Mouse (Mus musculus): ENCODE data around the gene Tfe3. TPM values are rescaled to one million over a fixed set of nuclear protein-coding genes. Genes with fewer than 3 reads are reported as not detected.
"Not testable (repeated sequence)": the region's sequence is repeated elsewhere in the genome, so short reads cannot be mapped to it uniquely, and the experiment has no call there.

Gene Tfe3
- polyA plus RNA-seq, 1 experiment from 2014 or later, result 30.9 TPM

GRCm38 (mm10) chrX:7782603-7783092 is 20.3 kb downstream of the Tfe3 start:
- no peak for ATAC-seq (replicated peaks; ENCODE audit: low FRiP score)
- no peak overlapping the region for H3K9ac ChIP-seq

GRCm38 (mm10) chrX:7789542-7790136 is 27.3 kb downstream of the Tfe3 start, which contains the start of gene Gripap1:
Gripap1 (plus strand) TSS chrX:7789765.
- Histone ChIP-seq H3K4me2 (peak within 1 kb of the TSS; percentile 62), H3K9ac (peak within 1 kb of the TSS; percentile 52), H3K36me3 (0 out of 2 replicates have a peak, but pooled peaks cover 11% of the 10 kb centered on the region), H3K9me3 (replicated peaks) (no peaks in the 10 kb centered on the region), H3K27ac (0 out of 2 replicates have a peak within 1 kb of the TSS, but pooled peaks have one; percentile 56), H3K4me3 (replicated peaks) (peak within 1 kb of the TSS; percentile 61), H3K27me3 (no peaks in the 10 kb centered on the region), H3K4me1 (peaks cover 6% of the 10 kb centered on the region)
- ATAC-seq (replicated peaks; ENCODE audit: low FRiP score), result peak; percentile 91
- 15% methylated on average over 24 of the region's 24 CpGs for WGBS

More at GRCm38 (mm10) chrX:7782603-7783092, 20.3 kb downstream of the Tfe3 start:
- H3K27me3 ChIP-seq, result no peaks in the 10 kb centered on the region
- H3K27ac ChIP-seq, result no peak overlapping the region
- H3K9me3 ChIP-seq (replicated peaks), result no peaks in the 10 kb centered on the region
- H3K36me3 ChIP-seq, result no peaks in the 10 kb centered on the region
- 81% methylated on average over 4 of the region's 4 CpGs for WGBS
- no peak overlapping the region for H3K4me3 ChIP-seq (replicated peaks)
- no peaks in the 10 kb centered on the region for H3K4me1 ChIP-seq
- H3K4me2 ChIP-seq, result no peak overlapping the region

DNA sequence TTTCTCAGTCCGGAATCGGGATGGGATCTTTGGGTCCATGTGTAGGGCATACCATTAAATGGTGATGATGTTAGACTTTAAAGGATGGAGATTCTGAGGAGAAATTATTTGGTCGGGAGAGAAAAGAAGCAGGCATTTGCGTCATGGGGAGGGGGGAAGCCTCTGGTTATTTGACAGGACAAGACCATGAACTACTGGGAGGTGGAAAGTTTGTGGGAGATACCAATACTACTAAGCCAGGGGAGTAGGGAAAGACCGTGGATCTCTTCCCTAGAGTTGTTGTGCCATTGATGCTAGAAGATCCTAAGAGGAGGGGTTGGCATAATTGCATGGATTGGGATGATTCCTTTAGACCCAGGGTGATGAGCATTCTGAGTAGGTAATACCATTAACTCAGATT is 27.9 kb downstream of the Tfe3 start:
- Histone ChIP-seq H3K36me3 (0 out of 2 replicates have a peak, but pooled peaks cover 11% of the 10 kb centered on the region), H3K4me3 (replicated peaks) (peak overlapping the region; percentile 61), H3K27me3 (no peaks in the 10 kb centered on the region), H3K4me2 (peak overlapping the region; percentile 62), H3K9ac (peak overlapping the region; percentile 52), H3K4me1 (peaks cover 6% of the 10 kb centered on the region), H3K27ac (no peak overlapping the region), H3K9me3 (replicated peaks) (no peaks in the 10 kb centered on the region)
- ATAC-seq (replicated peaks; ENCODE audit: low FRiP score), result no peak
- 25% methylated on average over 5 of the region's 5 CpGs for WGBS

DNA sequence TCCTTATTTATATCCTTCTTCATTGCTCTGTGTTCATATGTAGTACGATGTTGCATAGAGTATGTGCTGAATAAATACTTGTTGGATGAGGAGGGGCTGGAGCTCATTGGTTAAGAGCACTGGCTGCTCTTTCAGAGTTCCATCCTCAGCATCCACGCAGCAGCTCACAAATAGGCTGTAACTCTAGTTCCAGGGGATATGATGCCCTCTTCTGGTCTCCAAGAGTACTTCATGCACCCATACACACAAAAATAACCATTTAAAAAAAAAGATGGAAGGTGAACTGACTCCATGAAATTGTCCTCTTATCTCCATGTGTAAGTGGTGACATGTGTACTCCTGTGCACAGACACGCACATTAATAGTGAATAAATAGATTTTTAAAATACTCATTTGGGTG is 31.0 kb downstream of the Tfe3 start:
- Histone ChIP-seq H3K27me3 (no peaks in the 10 kb centered on the region), H3K27ac (no peak overlapping the region), H3K36me3 (0 out of 2 replicates have a peak, but pooled peaks cover 17% of the 10 kb centered on the region), H3K4me3 (replicated peaks) (no peak overlapping the region), H3K9ac (no peak overlapping the region), H3K4me2 (no peak overlapping the region), H3K9me3 (replicated peaks) (no peaks in the 10 kb centered on the region), H3K4me1 (peaks cover 6% of the 10 kb centered on the region)
- ATAC-seq (replicated peaks; ENCODE audit: low FRiP score), result no peak
- 49% methylated on average over 3 of the region's 3 CpGs for WGBS

- Histone ChIP-seq H3K4me2 (no peak overlapping the region), H3K4me1 (peaks cover 6% of the 10 kb centered on the region), H3K27ac (no peak overlapping the region), H3K27me3 (no peaks in the 10 kb centered on the region), H3K9me3 (replicated peaks) (no peaks in the 10 kb centered on the region), H3K36me3 (peaks cover 27% of the 10 kb centered on the region), H3K4me3 (replicated peaks) (no peak overlapping the region), H3K9ac (no peak overlapping the region)
- ATAC-seq (replicated peaks; ENCODE audit: low FRiP score), result no peak; the same call in 1 of the 2 replicates
- 16% methylated on average over 7 of the region's 7 CpGs for WGBS
These were observed 32.7 kb downstream of the Tfe3 start for GRCm38 (mm10) chrX:7795016-7795415.

DNA sequence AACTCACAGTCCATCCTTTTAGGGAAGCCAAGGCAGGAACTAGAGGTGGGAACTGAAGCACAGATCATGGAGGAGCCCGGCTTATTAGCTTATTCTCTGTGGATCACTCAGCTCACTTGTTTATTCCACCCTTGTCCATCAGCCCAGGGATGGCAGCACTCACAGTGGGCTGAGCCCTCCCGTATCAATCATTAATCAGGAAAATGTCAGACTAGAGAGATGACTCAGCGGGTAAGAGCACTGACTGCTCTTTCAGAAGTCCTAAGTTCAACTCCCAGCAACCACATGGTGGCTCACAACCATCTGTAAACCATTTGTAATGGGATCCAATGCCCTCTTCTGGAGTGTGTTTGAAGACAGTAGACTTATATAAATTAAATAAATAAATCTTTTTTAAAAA is 35.0 kb downstream of the Tfe3 start:
- H3K4me3 ChIP-seq (replicated peaks), result no peak overlapping the region
- no peak overlapping the region for H3K4me2 ChIP-seq
- ATAC-seq (replicated peaks; ENCODE audit: low FRiP score), result no peak
- H3K27ac ChIP-seq, result no peak overlapping the region
- H3K4me1 ChIP-seq, result no peaks in the 10 kb centered on the region
- H3K9ac ChIP-seq, result no peak overlapping the region
- 92% methylated on average over 3 of the region's 3 CpGs for WGBS
- no peaks in the 10 kb centered on the region for H3K9me3 ChIP-seq (replicated peaks)
- no peaks in the 10 kb centered on the region for H3K27me3 ChIP-seq
- peaks cover 42% of the 10 kb centered on the region for H3K36me3 ChIP-seq

DNA sequence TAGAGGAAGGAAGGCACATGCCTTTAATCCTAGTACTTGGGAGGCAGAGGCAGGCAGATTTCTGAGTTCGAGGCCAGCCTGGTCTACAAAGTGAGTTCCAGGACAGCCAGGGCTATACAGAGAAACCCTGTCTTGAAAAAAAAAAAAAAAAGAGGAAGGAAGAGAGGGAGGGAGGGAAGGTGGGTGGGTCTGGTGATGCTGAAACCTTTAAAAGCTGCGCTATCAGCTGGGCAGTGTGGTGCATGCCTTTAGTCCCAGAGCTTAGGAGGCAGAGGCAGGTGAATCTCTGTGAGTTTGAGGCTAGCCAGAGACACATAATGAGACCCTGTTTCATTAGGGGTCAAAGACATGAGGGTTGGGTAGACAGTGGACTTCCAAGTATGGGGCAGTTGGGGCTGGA is 39.8 kb downstream of the Tfe3 start:
- not testable (repeated sequence) for H3K27me3 ChIP-seq; H3K27ac ChIP-seq; H3K4me1 ChIP-seq; H3K4me3 ChIP-seq (replicated peaks); ATAC-seq (replicated peaks; ENCODE audit: low FRiP score); H3K9me3 ChIP-seq (replicated peaks); H3K9ac ChIP-seq; H3K4me2 ChIP-seq
- WGBS, result 78% methylated on average over 2 of the region's 2 CpGs
- H3K36me3 ChIP-seq, result peaks cover 54% of the 10 kb centered on the region

- H3K27me3 ChIP-seq; H3K27ac ChIP-seq; H3K4me3 ChIP-seq (replicated peaks); ATAC-seq (replicated peaks; ENCODE audit: low FRiP score); H3K4me2 ChIP-seq; H3K4me1 ChIP-seq; H3K9me3 ChIP-seq (replicated peaks); H3K9ac ChIP-seq: not testable (repeated sequence)
- WGBS, result 54% methylated on average over 8 of the region's 8 CpGs
- peaks cover 65% of the 10 kb centered on the region for H3K36me3 ChIP-seq
These were observed 52.7 kb downstream of the Tfe3 start for GRCm38 (mm10) chrX:7815016-7815415.

- peaks cover 7% of the 10 kb centered on the region; the same call in 1 of the 2 replicates for H3K4me1 ChIP-seq
- ATAC-seq (replicated peaks; ENCODE audit: low FRiP score), result peak; percentile 76
- H3K27ac ChIP-seq, result no peak within 1 kb of the TSS
- peak within 1 kb of the TSS; percentile 29; the same call in 1 of the 2 replicates for H3K9ac ChIP-seq
- H3K27me3 ChIP-seq, result no peaks in the 10 kb centered on the region
- H3K4me3 ChIP-seq (replicated peaks), result peak within 1 kb of the TSS; percentile 48
- H3K36me3 ChIP-seq, result peaks cover 16% of the 10 kb centered on the region
- H3K4me2 ChIP-seq, result peak within 1 kb of the TSS; percentile 66
- WGBS, result 16% methylated on average over 24 of the region's 24 CpGs
- no peaks in the 10 kb centered on the region for H3K9me3 ChIP-seq (replicated peaks)
These were observed 59.8 kb downstream of the Tfe3 start, which contains the start of gene Kcnd1 for GRCm38 (mm10) chrX:7821865-7822779. Kcnd1 (plus strand) TSS chrX:7822289.

MicroRNAs encoded within 50 kb of the gene (microRNA counts, 519-probe panel; counts per million panel counts)
- 1,973 counts per million, percentile 15 among the panel's probes with 10 or more counts for microRNA mmu-miR-1198

Small RNA genes lying within 50 kb of the gene (microRNA-seq; reads per million reads assigned to microRNA genes)
- gene Mir1198, result 16.7 reads per million, percentile 36 among the genes with 10 or more reads in this experiment

Other genes starting within 250 kb of the Tfe3 start
- gene Foxp3, start 188.9 kb upstream of the Tfe3 start, polyA plus RNA-seq (2015; fragmentation: Nextera tagmentation; extraction: Ambion mirVana), result not detected in 2 replicates
- 2.0 TPM in 2 replicates for gene Ppp1r3f, start 188.3 kb upstream of the Tfe3 start, polyA plus RNA-seq (2015; fragmentation: Nextera tagmentation; extraction: Ambion mirVana)
- 29.9 and 30.5 TPM in 2 replicates for gene Ccdc22, start 157.0 kb upstream of the Tfe3 start, polyA plus RNA-seq (2015; fragmentation: Nextera tagmentation; extraction: Ambion mirVana)
- gene Cacna1f, start 155.5 kb upstream of the Tfe3 start, polyA plus RNA-seq (2015; fragmentation: Nextera tagmentation; extraction: Ambion mirVana), result 0.04 TPM in 1 of 2 replicates, not detected in the other
- gene Syp, start 124.1 kb upstream of the Tfe3 start, polyA plus RNA-seq (2015; fragmentation: Nextera tagmentation; extraction: Ambion mirVana), result 2.2 and 5.5 TPM in 2 replicates
- gene Prickle3, start 105.3 kb upstream of the Tfe3 start, polyA plus RNA-seq (2015; fragmentation: Nextera tagmentation; extraction: Ambion mirVana), result 10.9 and 13.2 TPM in 2 replicates
- gene Plp2, start 91.2 kb upstream of the Tfe3 start, polyA plus RNA-seq (2015; fragmentation: Nextera tagmentation; extraction: Ambion mirVana), result 156 and 168 TPM in 2 replicates
- 0.58 and 0.68 TPM in 2 replicates for gene Magix, start 81.3 kb upstream of the Tfe3 start, polyA plus RNA-seq (2015; fragmentation: Nextera tagmentation; extraction: Ambion mirVana)
- gene Gpkow, start 65.4 kb upstream of the Tfe3 start, polyA plus RNA-seq (2015; fragmentation: Nextera tagmentation; extraction: Ambion mirVana), result 40.3 and 42.5 TPM in 2 replicates
- 35.4 and 38.6 TPM in 2 replicates for gene Wdr45, start 48.2 kb upstream of the Tfe3 start, polyA plus RNA-seq (2015; fragmentation: Nextera tagmentation; extraction: Ambion mirVana)
- gene Gm45208, start 40.3 kb upstream of the Tfe3 start, polyA plus RNA-seq (2015; fragmentation: Nextera tagmentation; extraction: Ambion mirVana), result 0.96 TPM in 1 of 2 replicates, not detected in the other
- gene Praf2, start 34.1 kb upstream of the Tfe3 start, polyA plus RNA-seq (2015; fragmentation: Nextera tagmentation; extraction: Ambion mirVana), result 64.4 and 68.9 TPM in 2 replicates
- 19.6 and 20.2 TPM in 2 replicates for gene Ccdc120, start 11.7 kb upstream of the Tfe3 start, polyA plus RNA-seq (2015; fragmentation: Nextera tagmentation; extraction: Ambion mirVana)
- gene Gripap1, start 27.2 kb downstream of the Tfe3 start, polyA plus RNA-seq (2015; fragmentation: Nextera tagmentation; extraction: Ambion mirVana), result 44.1 and 51.8 TPM in 2 replicates
- gene Kcnd1, start 59.7 kb downstream of the Tfe3 start, polyA plus RNA-seq (2015; fragmentation: Nextera tagmentation; extraction: Ambion mirVana), result 1.6 and 1.9 TPM in 2 replicates
- gene Otud5, start 78.8 kb downstream of the Tfe3 start, polyA plus RNA-seq (2015; fragmentation: Nextera tagmentation; extraction: Ambion mirVana), result 40.0 and 44.8 TPM in 2 replicates
- 9.7 and 10.8 TPM in 2 replicates for gene Pim2, start 115.7 kb downstream of the Tfe3 start, polyA plus RNA-seq (2015; fragmentation: Nextera tagmentation; extraction: Ambion mirVana)
- 33.7 and 35.8 TPM in 2 replicates for gene Slc35a2, start 121.5 kb downstream of the Tfe3 start, polyA plus RNA-seq (2015; fragmentation: Nextera tagmentation; extraction: Ambion mirVana)
- gene Pqbp1, start 136.7 kb downstream of the Tfe3 start, polyA plus RNA-seq (2015; fragmentation: Nextera tagmentation; extraction: Ambion mirVana), result 116 and 119 TPM in 2 replicates
- 168 and 171 TPM in 2 replicates for gene Timm17b, start 136.8 kb downstream of the Tfe3 start, polyA plus RNA-seq (2015; fragmentation: Nextera tagmentation; extraction: Ambion mirVana)
- not detected in 2 replicates for gene Gm10491, start 145.3 kb downstream of the Tfe3 start, polyA plus RNA-seq (2015; fragmentation: Nextera tagmentation; extraction: Ambion mirVana)
- gene Gm10490, start 147.0 kb downstream of the Tfe3 start, polyA plus RNA-seq (2015; fragmentation: Nextera tagmentation; extraction: Ambion mirVana), result not detected in 2 replicates
- 1.7 and 7.7 TPM in 2 replicates for gene Pcsk1n, start 157.3 kb downstream of the Tfe3 start, polyA plus RNA-seq (2015; fragmentation: Nextera tagmentation; extraction: Ambion mirVana)
- not detected in 2 replicates for gene Eras, start 166.0 kb downstream of the Tfe3 start, polyA plus RNA-seq (2015; fragmentation: Nextera tagmentation; extraction: Ambion mirVana)
- 49.2 and 59.6 TPM in 2 replicates for gene Hdac6, start 185.3 kb downstream of the Tfe3 start, polyA plus RNA-seq (2015; fragmentation: Nextera tagmentation; extraction: Ambion mirVana)
- 1.2 and 2.3 TPM in 2 replicates for gene Gata1, start 215.5 kb downstream of the Tfe3 start, polyA plus RNA-seq (2015; fragmentation: Nextera tagmentation; extraction: Ambion mirVana)